Mouse (Mus musculus) limb, embryonic 10.5 days (tissue): ENCODE measurements at regions not wholly inside any gene's neighbourhood (a gene's known extent, or its start where the extent isn't known, plus 50 kb on each side); places are given as distances from the start of the nearest gene placed in this dataset.

Source experiments
- DNase-seq: peaks from one replicate; pipeline ENCODE4 v3.0.0-alpha.2; 2017; ENCODE audit warnings: low spot score
- H3K27ac ChIP-seq: fragments of 300-500 bp; sonication (generic); 2 replicates; pipeline ENCODE4 v1.5.1; 2016; ENCODE audit warnings: mild to moderate bottlenecking
- H3K27me3 ChIP-seq: fragments of 300-500 bp; sonication (generic); 2 replicates; pipeline ENCODE4 v1.6.1; 2016; ENCODE audit warnings: low read depth, mild to moderate bottlenecking; ENCODE audit not compliant: poor library complexity, severe bottlenecking
- H3K36me3 ChIP-seq: fragments of 300-500 bp; sonication (generic); 2 replicates; pipeline ENCODE4 v1.6.1; 2016; ENCODE audit warnings: mild to moderate bottlenecking, moderate library complexity
- H3K4me1 ChIP-seq: fragments of 300-500 bp; sonication (generic); 2 replicates; pipeline ENCODE4 v1.6.1; 2016
- H3K4me3 ChIP-seq: fragments of 300-500 bp; sonication (generic); 2 replicates; pipeline ENCODE4 v1.5.1; 2016; ENCODE audit warnings: mild to moderate bottlenecking, moderate library complexity
- H3K9me3 ChIP-seq: fragments of 300-500 bp; sonication (generic); replicated peaks from 2 replicates; pipeline ENCODE4 v1.6.1; 2016; ENCODE audit warnings: mild to moderate bottlenecking
- WGBS: fragments of 180-500 bp; shearing (Covaris S2); methylation state at CpG from one replicate; pipeline ENCODE4 v1.1.7; 2016; 5-methylcytosine and 5-hydroxymethylcytosine counted together

DNA sequence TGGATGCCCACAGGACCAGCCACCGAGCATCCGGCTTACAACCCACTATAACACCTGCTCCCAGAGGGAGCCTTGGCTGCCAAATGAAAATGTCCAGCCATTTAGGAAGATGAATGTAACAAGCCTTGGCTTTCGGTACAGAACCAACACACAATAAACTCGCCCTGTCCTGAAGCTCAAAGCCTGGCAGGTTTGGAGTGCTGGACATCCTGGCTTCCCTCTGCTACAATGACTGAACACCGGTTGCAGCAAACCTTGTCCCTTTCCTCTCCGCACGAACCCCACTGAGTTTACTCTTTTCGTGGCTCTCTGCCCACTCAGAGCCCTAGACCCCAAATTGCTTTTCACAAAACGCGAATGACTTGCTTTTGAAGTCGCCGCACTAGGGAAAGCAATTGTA is 441.9 kb downstream of the Glrx3 start:
- H3K4me3 ChIP-seq: no peak overlapping the region
- H3K27ac ChIP-seq: no peak overlapping the region
- no peaks in the 10 kb centered on the region for H3K9me3 ChIP-seq
- H3K27me3 ChIP-seq: no peaks in the 10 kb centered on the region
- H3K36me3 ChIP-seq: no peaks in the 10 kb centered on the region
- 90% methylated on average over 12 of the region's 12 CpGs for WGBS
- no peak for DNase-seq
- H3K4me1 ChIP-seq: peaks cover 21% of the 10 kb centered on the region

GRCm38 (mm10) chr7:137882876-137883275 is 445.5 kb downstream of the Glrx3 start:
- H3K4me1 ChIP-seq: peaks cover 21% of the 10 kb centered on the region
- no peaks in the 10 kb centered on the region for H3K9me3 ChIP-seq
- H3K27ac ChIP-seq: peak overlapping the region; percentile 68
- WGBS: 23% methylated on average over 5 of the region's 5 CpGs
- H3K27me3 ChIP-seq: no peaks in the 10 kb centered on the region
- peak; percentile 56 for DNase-seq
- H3K4me3 ChIP-seq: no peak overlapping the region
- no peaks in the 10 kb centered on the region for H3K36me3 ChIP-seq

DNA sequence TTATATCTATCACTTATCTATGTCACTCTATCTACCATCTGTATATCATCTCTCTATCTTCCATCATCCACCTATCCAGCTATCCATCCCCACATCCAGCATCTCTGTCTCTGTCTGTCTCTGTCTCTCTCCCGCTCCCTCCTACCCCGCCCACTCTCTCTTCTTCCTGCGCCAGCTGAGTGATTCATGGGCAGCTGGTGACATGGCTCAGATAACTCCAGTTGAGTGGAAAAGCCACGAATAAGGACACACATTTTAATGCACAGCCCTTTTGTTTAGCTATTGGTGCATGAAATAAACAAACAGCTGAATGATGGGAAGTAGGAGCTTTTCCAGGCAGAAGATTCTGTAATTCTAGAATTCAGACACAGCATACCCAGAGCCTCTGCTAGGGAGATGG is 446.3 kb downstream of the Glrx3 start:
- H3K9me3 ChIP-seq: no peaks in the 10 kb centered on the region
- peaks cover 21% of the 10 kb centered on the region for H3K4me1 ChIP-seq
- no peak overlapping the region for H3K27ac ChIP-seq
- H3K27me3 ChIP-seq: no peaks in the 10 kb centered on the region
- WGBS: 80% methylated on average over 4 of the region's 4 CpGs
- no peak for DNase-seq
- H3K4me3 ChIP-seq: no peak overlapping the region
- no peaks in the 10 kb centered on the region for H3K36me3 ChIP-seq

GRCm38 (mm10) chr7:137885146-137885545 is 447.7 kb downstream of the Glrx3 start:
- H3K9me3 ChIP-seq: no peaks in the 10 kb centered on the region
- H3K4me1 ChIP-seq: peaks cover 21% of the 10 kb centered on the region
- H3K4me3 ChIP-seq: no peak overlapping the region
- no peak for DNase-seq
- no peaks in the 10 kb centered on the region for H3K27me3 ChIP-seq
- H3K27ac ChIP-seq: no peak overlapping the region
- H3K36me3 ChIP-seq: no peaks in the 10 kb centered on the region
- WGBS: 78% methylated on average over 8 of the region's 8 CpGs

DNA sequence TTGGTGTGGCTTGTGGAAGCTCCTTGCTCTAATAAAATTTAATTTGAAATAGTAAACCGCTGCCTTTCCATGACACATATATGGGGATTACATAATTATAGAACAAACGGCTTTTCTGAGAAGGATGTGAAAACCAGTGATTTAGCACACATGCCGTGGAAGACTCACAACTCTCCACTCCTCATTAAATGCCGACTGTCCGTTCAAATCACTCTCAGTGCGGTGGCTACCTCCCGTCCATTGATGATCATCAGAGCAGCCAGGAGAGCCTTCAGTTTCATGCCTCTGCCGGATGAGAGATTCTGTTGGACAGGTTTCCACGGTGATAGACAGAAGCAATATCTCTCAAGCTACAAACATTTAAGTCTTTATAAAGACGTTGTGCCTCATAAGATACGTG is 451.3 kb downstream of the Glrx3 start:
- Histone ChIP-seq H3K36me3 (no peaks in the 10 kb centered on the region), H3K27me3 (no peaks in the 10 kb centered on the region), H3K9me3 (no peaks in the 10 kb centered on the region), H3K4me3 (no peak overlapping the region), H3K27ac (no peak overlapping the region), H3K4me1 (peaks cover under 1% of the 10 kb centered on the region; the same call in 1 of the 2 replicates)
- WGBS: 91% methylated on average over 11 of the region's 11 CpGs
- no peak for DNase-seq

DNA sequence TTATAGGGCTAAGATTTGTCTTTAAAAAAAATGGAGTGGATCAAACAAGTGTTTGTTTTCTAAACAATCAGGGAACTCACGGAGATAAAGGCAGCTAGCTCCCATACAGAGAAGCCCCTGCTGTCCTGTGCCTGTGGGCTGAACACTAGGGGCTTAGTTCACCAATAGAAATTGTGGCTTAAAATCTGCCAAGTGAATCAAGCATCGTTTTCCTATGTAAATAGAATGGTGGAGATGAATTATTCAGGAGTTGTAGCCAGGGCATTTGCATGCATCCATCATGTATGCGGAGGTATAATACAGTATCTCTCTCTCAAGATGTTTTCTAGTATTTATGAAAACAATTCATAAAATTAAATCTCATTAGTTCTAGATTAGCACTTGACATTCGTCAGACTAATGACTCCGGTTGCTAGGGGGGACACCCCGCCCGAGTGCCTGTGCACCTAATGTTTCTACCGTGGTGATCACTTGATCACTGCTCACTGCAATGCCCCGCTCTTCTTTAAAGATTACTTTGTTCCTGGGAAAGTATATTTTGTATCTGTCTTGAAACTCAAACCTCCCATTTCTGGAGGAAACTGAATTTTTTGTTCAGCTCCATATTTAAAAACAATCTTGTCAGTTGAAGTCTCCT is 469.1 kb downstream of the Glrx3 start:
- no peak overlapping the region for H3K4me3 ChIP-seq
- no peak overlapping the region for H3K27ac ChIP-seq
- no peaks in the 10 kb centered on the region for H3K36me3 ChIP-seq
- DNase-seq: no peak
- no peaks in the 10 kb centered on the region for H3K9me3 ChIP-seq
- WGBS: 80% methylated on average over 9 of the region's 9 CpGs
- no peaks in the 10 kb centered on the region for H3K27me3 ChIP-seq
- H3K4me1 ChIP-seq: peaks cover 5% of the 10 kb centered on the region

GRCm38 (mm10) chr7:137909456-137909855 is 472.0 kb downstream of the Glrx3 start:
- 64% methylated on average over 3 of the region's 3 CpGs for WGBS
- Histone ChIP-seq H3K9me3 (no peaks in the 10 kb centered on the region), H3K36me3 (no peaks in the 10 kb centered on the region), H3K4me3 (no peak overlapping the region), H3K27ac (no peak overlapping the region), H3K27me3 (no peaks in the 10 kb centered on the region), H3K4me1 (peaks cover 5% of the 10 kb centered on the region)
- DNase-seq: no peak

DNA sequence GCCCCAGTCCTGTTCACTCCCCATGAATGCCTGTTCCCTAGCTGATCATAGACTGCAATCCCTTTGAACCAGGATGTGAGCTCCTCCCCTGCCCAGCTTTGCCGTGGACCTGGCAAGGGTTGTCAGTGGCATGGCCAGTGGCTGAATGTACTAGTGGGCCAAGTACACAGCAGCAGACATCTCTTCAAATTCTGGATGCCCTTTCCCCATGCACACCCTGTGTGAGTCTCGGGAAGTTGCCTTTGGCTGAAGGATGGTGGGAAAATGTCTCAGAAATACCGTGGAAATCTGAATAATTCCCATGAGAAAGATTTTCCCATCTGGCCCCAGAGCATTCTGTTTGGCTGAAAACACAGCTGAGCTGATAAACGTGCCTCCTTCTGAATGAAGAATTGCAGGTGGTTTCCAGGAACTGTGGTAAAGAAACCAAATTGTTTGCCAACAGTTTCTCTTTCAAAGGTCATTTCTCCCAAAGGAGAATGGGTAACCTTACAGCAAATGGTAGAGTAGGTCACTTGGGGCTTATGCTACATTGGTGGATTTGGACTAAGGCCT is 476.2 kb downstream of the Glrx3 start:
- WGBS: 73% methylated on average over 4 of the region's 4 CpGs
- H3K27ac ChIP-seq: no peak overlapping the region
- no peak for DNase-seq
- H3K4me1 ChIP-seq: peaks cover 5% of the 10 kb centered on the region
- H3K9me3 ChIP-seq: no peaks in the 10 kb centered on the region
- H3K4me3 ChIP-seq: no peak overlapping the region
- H3K27me3 ChIP-seq: no peaks in the 10 kb centered on the region
- H3K36me3 ChIP-seq: no peaks in the 10 kb centered on the region

- Histone ChIP-seq H3K4me1 (peaks cover 2% of the 10 kb centered on the region), H3K27ac (no peak overlapping the region), H3K4me3 (no peak overlapping the region), H3K27me3 (no peaks in the 10 kb centered on the region), H3K36me3 (no peaks in the 10 kb centered on the region), H3K9me3 (no peaks in the 10 kb centered on the region)
- 89% methylated on average over 5 of the region's 5 CpGs for WGBS
- DNase-seq: no peak
Observed at GRCm38 (mm10) chr7:137914506-137914905, 477.1 kb downstream of the Glrx3 start.

DNA sequence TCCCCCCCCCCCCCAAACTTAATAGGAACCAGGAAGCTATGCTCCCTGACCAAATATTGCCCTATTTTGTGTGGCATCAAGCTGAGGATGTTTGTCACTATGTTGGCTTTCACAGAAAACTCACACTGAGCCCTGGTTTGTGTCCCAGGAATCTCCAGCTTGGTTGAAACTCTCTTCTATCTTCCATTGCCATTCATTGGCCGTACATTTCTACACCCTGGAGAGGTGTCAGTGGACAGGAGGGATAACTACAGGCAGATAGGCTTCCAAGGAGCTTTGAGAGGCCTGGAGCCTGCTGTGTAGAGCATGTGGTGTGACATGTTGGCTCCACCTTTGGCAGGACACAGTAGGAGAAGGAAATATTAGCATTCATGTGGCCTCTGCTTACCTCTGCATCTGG is 478.9 kb downstream of the Glrx3 start:
- WGBS: 84% methylated on average over 1 of the region's 1 CpGs
- Histone ChIP-seq H3K4me1 (peaks cover 6% of the 10 kb centered on the region), H3K4me3 (no peak overlapping the region), H3K27me3 (no peaks in the 10 kb centered on the region), H3K36me3 (no peaks in the 10 kb centered on the region), H3K9me3 (no peaks in the 10 kb centered on the region), H3K27ac (no peak overlapping the region)
- no peak for DNase-seq

DNA sequence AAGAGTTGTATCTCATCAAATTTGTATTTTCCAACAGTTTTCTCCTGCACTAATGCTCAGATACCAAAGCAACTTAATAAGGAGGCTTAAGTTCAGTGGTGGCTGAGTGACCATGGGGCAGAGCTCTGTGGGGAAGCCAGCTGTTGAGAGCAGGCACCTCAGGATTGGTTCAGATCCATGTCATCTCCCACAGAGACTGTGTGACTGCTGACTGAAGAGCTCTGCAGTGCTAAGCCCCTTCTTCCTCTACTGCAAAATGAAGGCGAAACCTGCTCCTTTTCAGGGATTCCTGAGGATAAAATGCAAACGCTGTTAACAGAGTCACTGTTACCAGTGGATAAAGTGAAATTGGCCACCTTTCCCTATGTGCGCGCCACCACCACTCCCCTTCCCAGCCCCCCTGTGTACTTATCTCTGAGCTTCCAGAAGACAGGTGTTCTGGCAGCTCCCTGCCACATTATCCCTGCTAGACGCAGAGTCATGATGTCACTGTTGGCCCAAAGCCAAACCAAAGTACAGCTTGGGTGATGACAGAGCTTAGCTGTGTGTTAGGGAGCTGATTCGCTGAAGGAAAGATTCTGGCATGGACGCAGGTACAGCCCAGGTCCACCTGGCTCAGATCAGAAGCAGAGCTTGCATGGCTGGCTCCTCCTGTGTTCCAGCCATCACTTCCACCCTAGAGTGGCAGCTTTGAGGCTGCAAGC is 472.9 kb downstream of the Tcerg1l start:
- 80% methylated on average over 7 of the region's 7 CpGs for WGBS
- H3K4me1 ChIP-seq: peaks cover 6% of the 10 kb centered on the region
- DNase-seq: no peak
- no peaks in the 10 kb centered on the region for H3K36me3 ChIP-seq
- no peak overlapping the region for H3K27ac ChIP-seq
- H3K4me3 ChIP-seq: no peak overlapping the region
- H3K27me3 ChIP-seq: peaks cover 3% of the 10 kb centered on the region; the same call in 1 of the 2 replicates
- no peaks in the 10 kb centered on the region for H3K9me3 ChIP-seq

DNA sequence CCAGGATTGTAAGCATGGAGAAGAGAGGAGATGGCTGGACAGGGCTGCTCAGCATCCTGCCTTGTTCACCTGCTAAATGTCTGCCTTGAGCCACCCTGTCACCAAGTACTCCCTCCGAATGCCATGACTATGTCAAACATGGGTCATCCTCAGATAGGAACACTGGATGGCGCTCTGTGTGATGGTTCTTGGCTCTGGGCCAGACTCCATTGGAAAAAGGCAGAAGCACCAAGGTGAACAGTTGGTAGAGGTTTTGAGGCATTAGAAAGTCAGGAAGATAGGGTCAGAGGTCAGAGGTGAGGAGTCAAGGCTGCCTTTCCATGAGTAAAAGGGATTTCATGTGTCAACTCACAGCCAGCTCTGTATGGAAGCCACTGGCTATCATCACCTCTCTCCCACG is 471.9 kb downstream of the Tcerg1l start:
- H3K27me3 ChIP-seq: peaks cover 5% of the 10 kb centered on the region; the same call in 1 of the 2 replicates
- WGBS: 81% methylated on average over 3 of the region's 3 CpGs
- H3K4me1 ChIP-seq: peaks cover 10% of the 10 kb centered on the region
- H3K4me3 ChIP-seq: no peak overlapping the region
- DNase-seq: no peak
- no peak overlapping the region for H3K27ac ChIP-seq
- H3K36me3 ChIP-seq: no peaks in the 10 kb centered on the region
- H3K9me3 ChIP-seq: no peaks in the 10 kb centered on the region

- DNase-seq: no peak
- Histone ChIP-seq H3K36me3 (no peaks in the 10 kb centered on the region), H3K27ac (no peak overlapping the region), H3K4me1 (peaks cover 12% of the 10 kb centered on the region), H3K27me3 (peaks cover 5% of the 10 kb centered on the region; the same call in 1 of the 2 replicates), H3K9me3 (no peaks in the 10 kb centered on the region), H3K4me3 (no peak overlapping the region)
- WGBS: 75% methylated on average over 8 of the region's 8 CpGs
Observed at GRCm38 (mm10) chr7:137927371-137927770, 470.2 kb downstream of the Tcerg1l start.
